Mouse (Mus musculus) lung, postnatal 0 days (tissue): ENCODE data around the gene Olfr12.

Experiments used
- CTCF ChIP-seq: IDR thresholded peaks from 2 replicates; pipeline ENCODE4 v1.5.1; 2016; ENCODE audit warnings: antibody characterized with exemption, mild to moderate bottlenecking
- EP300 ChIP-seq: IDR thresholded peaks from 2 replicates; pipeline ENCODE4 v1.6.1; 2016; ENCODE audit warnings: antibody characterized with exemption, mild to moderate bottlenecking, control low read depth

DNA sequence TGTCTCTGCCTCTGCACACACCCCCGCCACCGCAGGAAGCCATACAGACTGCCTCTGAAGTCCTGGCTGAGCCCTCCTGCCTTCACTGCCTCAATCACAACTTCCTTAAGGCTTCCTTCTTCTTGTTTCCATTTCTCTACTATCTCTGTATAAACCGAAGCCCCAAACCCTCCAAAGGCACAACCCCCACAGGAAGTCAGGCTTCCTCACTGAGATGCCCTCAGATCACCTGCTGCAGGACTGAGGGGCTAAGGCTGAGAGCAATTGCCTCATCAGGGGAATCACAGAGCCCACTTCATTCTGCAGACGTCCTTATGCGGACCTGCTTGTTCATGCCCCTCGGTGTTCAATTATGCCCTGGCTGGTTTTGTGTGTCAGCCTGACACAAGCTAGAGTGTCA is 22.8 kb downstream of the Olfr12 start:
- TF ChIP-seq EP300 (no peak), CTCF (no peak)
